Mouse (Mus musculus) brain, adult 10 weeks (tissue): Measurements from ENCODE around the gene Ppp1r11. TPM values are rescaled to one million over a fixed set of nuclear protein-coding genes. Genes with fewer than 3 reads are reported as not detected.

Source experiments
- polyA plus RNA-seq: library from polyadenylated mRNA; stranded (reverse); fragments of 350-450 nt; fragmentation: Illumina TruSeq; extraction: RNeasy Lipid Tissue Mini Kit (QIAGEN cat#74804); gene quantifications from one replicate; pipeline ENCODE4 v1.2.3, GENCODE M21; 2015; ENCODE audit warnings: low read depth, low replicate concordance

Gene Ppp1r11
- polyA plus RNA-seq = 197 TPM

GRCm38 (mm10) chr17:36950981-36951947, at the start of gene Ppp1r11:
Gene Ppp1r11, minus strand, starts transcription at chr17:36951741.

DNA sequence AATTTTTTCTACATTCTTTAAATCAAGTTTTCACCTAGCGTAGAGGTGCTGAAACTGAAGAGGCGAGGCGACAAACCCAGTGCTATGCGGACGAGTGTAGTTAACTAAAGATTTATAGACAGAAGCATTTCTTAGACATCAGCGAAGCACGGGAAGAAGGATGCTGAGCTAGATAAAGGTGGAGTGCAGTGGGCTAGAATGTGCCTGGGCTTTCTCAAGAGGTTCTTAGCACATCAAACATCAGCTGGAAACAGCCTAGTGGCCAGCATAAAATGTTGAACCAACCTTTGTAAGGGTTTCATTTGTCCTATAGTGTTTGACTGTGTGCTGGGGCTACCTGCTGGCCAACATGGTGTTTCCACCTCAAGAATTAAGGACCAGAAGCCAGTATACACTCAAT, 49.3 kb upstream of the Ppp1r11 start, which contains the start of gene Zfp57:
TSS of gene Zfp57 (plus strand) at position 301 of the 400 bp plus-strand sequence.

DNA sequence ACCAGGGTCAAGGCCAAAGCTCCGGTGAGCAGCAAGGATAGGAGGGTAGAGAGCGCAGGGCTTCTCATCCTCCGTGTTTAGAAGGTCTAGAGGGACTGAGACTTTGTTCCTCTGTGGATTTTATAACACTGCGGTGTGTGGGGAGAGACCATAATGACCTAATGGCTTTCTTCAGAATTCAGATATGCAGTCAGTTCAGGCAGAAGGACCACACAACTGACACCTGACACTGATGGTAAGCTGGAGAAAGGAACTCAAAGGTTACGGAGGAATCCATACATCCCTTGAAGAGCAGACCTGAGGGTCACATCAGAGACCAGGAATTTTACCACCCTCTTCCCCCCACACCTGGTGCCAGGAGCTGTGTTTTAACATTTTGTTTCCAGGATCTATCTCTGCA, 37.9 kb upstream of the Ppp1r11 start, which contains the start of gene H2-M5:
TSS of gene H2-M5 (minus strand) at position 101 of the 400 bp plus-strand sequence.

GRCm38 (mm10) chr17:36981221-36981813, 29.8 kb upstream of the Ppp1r11 start, which contains the start of gene 2410137M14Rik:
Gene 2410137M14Rik, minus strand, starts transcription at chr17:36981237.

GRCm38 (mm10) chr17:36957999-36958743, 6.6 kb upstream of the Ppp1r11 start, which contains the start of the genes Znrd1 and Znrd1as:
Gene Znrd1, minus strand, starts transcription at chr17:36958559.
Gene Znrd1as, plus strand, starts transcription at chr17:36958592.

GRCm38 (mm10) chr17:36942791-36943471, 8.6 kb downstream of the Ppp1r11 start, which contains the start of gene Rnf39:
Gene Rnf39, plus strand, starts transcription at chr17:36942918.

Other genes starting within 250 kb of the Ppp1r11 start
- gene H2-M10.5, start 178.8 kb downstream of the Ppp1r11 start, polyA plus RNA-seq = not detected
- not detected for gene H2-M10.6, start 139.6 kb downstream of the Ppp1r11 start, polyA plus RNA-seq
- gene Trim26, start 114.6 kb downstream of the Ppp1r11 start, polyA plus RNA-seq = 18.4 TPM
- not detected for gene Trim15, start 84.5 kb downstream of the Ppp1r11 start, polyA plus RNA-seq
- gene Trim10, start 82.2 kb downstream of the Ppp1r11 start, polyA plus RNA-seq = not detected
- 0.42 TPM for gene Trim40, start 61.6 kb downstream of the Ppp1r11 start, polyA plus RNA-seq
- gene Trim31, start 53.6 kb downstream of the Ppp1r11 start, polyA plus RNA-seq = not detected
- 5.6 TPM for gene Rnf39, start 8.8 kb downstream of the Ppp1r11 start, polyA plus RNA-seq
- 60.3 TPM for gene Znrd1, start 6.8 kb upstream of the Ppp1r11 start, polyA plus RNA-seq
- 8.0 TPM for gene Znrd1as, start 6.9 kb upstream of the Ppp1r11 start, polyA plus RNA-seq
- gene 2410137M14Rik, start 29.5 kb upstream of the Ppp1r11 start, polyA plus RNA-seq = 0.74 TPM
- 1.2 TPM for gene H2-M5, start 37.8 kb upstream of the Ppp1r11 start, polyA plus RNA-seq
- gene Zfp57, start 49.4 kb upstream of the Ppp1r11 start, polyA plus RNA-seq = 12.3 TPM
- gene Mog, start 71.7 kb upstream of the Ppp1r11 start, polyA plus RNA-seq = 122 TPM
- gene Gabbr1, start 94.2 kb upstream of the Ppp1r11 start, polyA plus RNA-seq = 529 TPM
- not detected for gene Olfr90, start 136.8 kb upstream of the Ppp1r11 start, polyA plus RNA-seq
- not detected for gene Olfr91, start 146.5 kb upstream of the Ppp1r11 start, polyA plus RNA-seq
- gene Olfr92, start 168.3 kb upstream of the Ppp1r11 start, polyA plus RNA-seq = not detected
- not detected for gene Olfr93, start 209.8 kb upstream of the Ppp1r11 start, polyA plus RNA-seq
- not detected for gene Ubd, start 242.2 kb upstream of the Ppp1r11 start, polyA plus RNA-seq
- gene Olfr94, start 249.3 kb upstream of the Ppp1r11 start, polyA plus RNA-seq = not detected